Mouse (Mus musculus): Measurements from ENCODE around the gene Camk2d. TPM values are rescaled to one million over a fixed set of nuclear protein-coding genes. Genes with fewer than 3 reads are reported as not detected.
A peak's percentile ranks its signal among the peaks of the same experiment; 100 is the strongest.

Camk2d gene
- polyA plus RNA-seq (2016; fragmentation: Nextera tagmentation; extraction: Ambion mirVana) = 6.3 and 7.1 TPM in 2 replicates

GRCm38 (mm10) chr3:126596086-126596485 lies at the start of gene Camk2d:
Gene Camk2d (plus strand): TSS chr3:126596302.
- H3K9ac ChIP-seq = peak within 1 kb of the TSS; percentile 71
- 0% methylated on average over 16 of the region's 16 CpGs for WGBS (ENCODE audit: insufficient replicate concordance)
- no peaks in the 10 kb centered on the region for H3K9me3 ChIP-seq (replicated peaks)
- H3K36me3 ChIP-seq = no peaks in the 10 kb centered on the region
- peaks cover 10% of the 10 kb centered on the region; the same call in 1 of the 2 replicates for H3K4me1 ChIP-seq
- H3K27me3 ChIP-seq (replicated peaks) = peaks cover 22% of the 10 kb centered on the region
- peak within 1 kb of the TSS; percentile 76 for H3K27ac ChIP-seq
- peak within 1 kb of the TSS; percentile 65 for H3K4me3 ChIP-seq
- peak within 1 kb of the TSS; percentile 91 for H3K4me2 ChIP-seq
- ATAC-seq = peak; percentile 89

- H3K9ac ChIP-seq = no peak overlapping the region
- no peak overlapping the region for H3K27ac ChIP-seq
- no peak overlapping the region for H3K4me2 ChIP-seq
- H3K9me3 ChIP-seq (replicated peaks) = no peaks in the 10 kb centered on the region
- no peak overlapping the region for H3K4me3 ChIP-seq
- no peaks in the 10 kb centered on the region for H3K36me3 ChIP-seq
- H3K4me1 ChIP-seq = no peaks in the 10 kb centered on the region
- no peaks in the 10 kb centered on the region for H3K27me3 ChIP-seq (replicated peaks)
- no peak for ATAC-seq
Measured at GRCm38 (mm10) chr3:126547941-126548340, 48.2 kb upstream of the Camk2d start.

DNA sequence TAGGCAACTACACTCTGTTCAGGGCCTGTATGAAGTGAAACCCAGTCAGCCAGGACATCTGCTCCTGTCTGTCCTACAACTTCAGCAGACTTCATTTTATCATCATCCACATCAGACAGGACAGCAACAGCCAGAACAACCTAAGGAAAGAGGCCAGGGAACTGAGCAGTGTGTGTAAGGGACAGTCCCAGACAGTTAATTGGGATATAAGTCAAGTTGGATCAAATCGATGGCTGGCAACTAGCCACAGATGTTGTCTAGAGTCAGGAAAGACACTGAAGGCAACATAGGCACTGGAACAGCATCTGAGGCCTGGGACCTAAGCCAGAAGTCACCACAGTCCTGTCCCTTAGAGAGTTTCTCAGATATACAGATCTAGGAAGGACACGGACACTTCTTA lies 32.5 kb upstream of the Camk2d start:
- no peaks in the 10 kb centered on the region for H3K36me3 ChIP-seq
- no peaks in the 10 kb centered on the region for H3K4me1 ChIP-seq
- H3K4me3 ChIP-seq = no peak overlapping the region
- no peak overlapping the region for H3K27ac ChIP-seq
- H3K9me3 ChIP-seq (replicated peaks) = no peaks in the 10 kb centered on the region
- WGBS (ENCODE audit: insufficient replicate concordance) = 66% methylated on average over 2 of the region's 2 CpGs
- H3K27me3 ChIP-seq (replicated peaks) = no peaks in the 10 kb centered on the region
- H3K9ac ChIP-seq = no peak overlapping the region
- no peak for ATAC-seq
- no peak overlapping the region for H3K4me2 ChIP-seq

- Histone ChIP-seq H3K9ac (no peak overlapping the region), H3K4me1 (no peaks in the 10 kb centered on the region), H3K27me3 (replicated peaks) (no peaks in the 10 kb centered on the region), H3K27ac (no peak overlapping the region), H3K9me3 (replicated peaks) (no peaks in the 10 kb centered on the region), H3K4me3 (no peak overlapping the region), H3K4me2 (no peak overlapping the region), H3K36me3 (no peaks in the 10 kb centered on the region)
- WGBS (ENCODE audit: insufficient replicate concordance) = 74% methylated on average over 1 of the region's 1 CpGs
- ATAC-seq = no peak
Measured at GRCm38 (mm10) chr3:126570628-126571027, 25.5 kb upstream of the Camk2d start.

- no peaks in the 10 kb centered on the region for H3K4me1 ChIP-seq
- WGBS (ENCODE audit: insufficient replicate concordance) = 40% methylated on average over 5 of the region's 5 CpGs
- H3K4me3 ChIP-seq = no peak overlapping the region
- H3K4me2 ChIP-seq = no peak overlapping the region
- H3K27me3 ChIP-seq (replicated peaks) = no peaks in the 10 kb centered on the region
- no peaks in the 10 kb centered on the region for H3K36me3 ChIP-seq
- no peaks in the 10 kb centered on the region for H3K9me3 ChIP-seq (replicated peaks)
- ATAC-seq = no peak
- H3K27ac ChIP-seq = no peak overlapping the region
- H3K9ac ChIP-seq = no peak overlapping the region
Measured at GRCm38 (mm10) chr3:126572915-126573314, 23.2 kb upstream of the Camk2d start.

DNA sequence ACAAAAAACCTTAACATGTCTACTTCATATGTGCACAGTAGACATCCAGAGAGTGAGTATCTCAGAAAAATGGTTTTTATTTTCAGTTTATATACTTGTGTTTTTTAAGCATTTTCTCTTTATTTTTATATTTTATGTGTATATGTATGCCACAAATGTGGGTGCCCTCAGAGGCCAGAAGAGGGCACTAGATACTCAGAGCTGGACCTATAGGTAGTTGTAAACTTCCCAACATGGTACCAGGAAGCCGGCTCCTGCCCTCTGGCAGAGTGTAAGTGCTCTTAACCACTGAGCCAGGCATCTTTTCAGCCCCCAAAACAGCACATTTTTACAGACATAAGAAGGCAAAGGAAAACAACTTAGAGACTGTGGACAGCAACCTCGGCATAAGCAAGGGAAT lies 20.2 kb upstream of the Camk2d start:
- 32% methylated on average over 2 of the region's 2 CpGs for whole genome bisulfite sequencing (ENCODE audit: insufficient replicate concordance)
- Histone ChIP-seq H3K4me1 (no peaks in the 10 kb centered on the region), H3K27me3 (replicated peaks) (no peaks in the 10 kb centered on the region), H3K4me3 (no peak overlapping the region), H3K4me2 (no peak overlapping the region), H3K9ac (no peak overlapping the region), H3K27ac (no peak overlapping the region), H3K36me3 (no peaks in the 10 kb centered on the region), H3K9me3 (replicated peaks) (no peaks in the 10 kb centered on the region)
- ATAC-seq = no peak

GRCm38 (mm10) chr3:126586134-126586533 lies 10.0 kb upstream of the Camk2d start:
- H3K27me3 ChIP-seq (replicated peaks) = no peaks in the 10 kb centered on the region
- 57% methylated on average over 3 of the region's 3 CpGs for WGBS (ENCODE audit: insufficient replicate concordance)

DNA sequence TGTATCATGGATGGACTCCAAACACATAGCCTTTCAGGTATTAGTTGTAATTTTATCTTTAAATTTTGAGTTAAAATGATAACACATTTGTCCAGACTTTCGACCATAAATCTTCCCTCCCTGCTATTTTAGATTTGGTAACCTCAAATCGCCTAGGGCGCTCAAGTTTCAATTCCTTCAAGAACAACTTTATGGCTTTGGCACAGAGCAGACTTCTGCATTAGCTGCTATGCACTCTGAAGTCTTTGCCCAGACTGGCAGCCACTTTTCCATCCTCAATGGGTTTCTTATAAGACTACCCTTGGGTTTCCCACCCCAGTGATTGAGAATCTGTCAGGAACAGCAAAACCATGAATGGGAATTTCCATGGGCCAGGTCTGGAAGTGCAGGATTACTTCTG lies 8.6 kb upstream of the Camk2d start:
- no peak overlapping the region for H3K4me2 ChIP-seq
- no peak overlapping the region for H3K27ac ChIP-seq
- H3K36me3 ChIP-seq = no peaks in the 10 kb centered on the region
- no peak overlapping the region for H3K4me3 ChIP-seq
- no peaks in the 10 kb centered on the region for H3K9me3 ChIP-seq (replicated peaks)
- no peaks in the 10 kb centered on the region for H3K27me3 ChIP-seq (replicated peaks)
- no peak overlapping the region for H3K9ac ChIP-seq
- H3K4me1 ChIP-seq = no peaks in the 10 kb centered on the region
- WGBS (ENCODE audit: insufficient replicate concordance) = 61% methylated on average over 3 of the region's 3 CpGs
- no peak for ATAC-seq

More at GRCm38 (mm10) chr3:126586134-126586533, 10.0 kb upstream of the Camk2d start:
- H3K4me2 ChIP-seq = no peak overlapping the region
- no peak overlapping the region for H3K4me3 ChIP-seq
- no peaks in the 10 kb centered on the region for H3K36me3 ChIP-seq
- H3K4me1 ChIP-seq = no peaks in the 10 kb centered on the region
- no peak for ATAC-seq
- no peak overlapping the region for H3K9ac ChIP-seq
- no peaks in the 10 kb centered on the region for H3K9me3 ChIP-seq (replicated peaks)
- no peak overlapping the region for H3K27ac ChIP-seq

GRCm38 (mm10) chr3:126589556-126589955 lies 6.5 kb upstream of the Camk2d start:
- H3K36me3 ChIP-seq = no peaks in the 10 kb centered on the region
- no peak overlapping the region for H3K27ac ChIP-seq
- no peak for ATAC-seq
- H3K9ac ChIP-seq = no peak overlapping the region
- WGBS (ENCODE audit: insufficient replicate concordance) = 76% methylated on average over 7 of the region's 7 CpGs
- no peak overlapping the region for H3K4me3 ChIP-seq
- H3K4me2 ChIP-seq = no peak overlapping the region
- H3K9me3 ChIP-seq (replicated peaks) = no peaks in the 10 kb centered on the region
- no peaks in the 10 kb centered on the region for H3K27me3 ChIP-seq (replicated peaks)
- H3K4me1 ChIP-seq = no peaks in the 10 kb centered on the region

DNA sequence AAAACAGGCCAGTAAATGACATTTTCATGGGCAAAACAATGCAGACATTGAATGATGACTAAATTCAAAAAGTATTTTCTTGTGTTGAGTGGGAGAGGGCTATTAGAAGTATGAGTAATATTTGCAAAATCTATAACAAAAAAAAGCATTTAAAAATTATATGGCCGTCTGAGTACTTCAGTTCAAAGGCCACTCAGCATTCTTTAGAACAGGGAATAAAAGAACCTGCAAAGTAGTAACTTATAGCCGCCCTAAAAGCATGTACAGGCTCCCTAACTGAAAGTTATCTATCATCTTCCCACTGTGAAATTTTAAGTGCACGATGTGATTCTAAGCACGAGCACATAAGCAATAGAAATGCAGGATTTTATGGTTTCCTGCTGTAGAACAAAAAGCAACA lies 646 bp upstream of the Camk2d start:
- H3K27me3 ChIP-seq (replicated peaks) = peaks cover 22% of the 10 kb centered on the region
- no peak overlapping the region for H3K9ac ChIP-seq
- no peak overlapping the region for H3K27ac ChIP-seq
- WGBS (ENCODE audit: insufficient replicate concordance) = 53% methylated on average over 4 of the region's 4 CpGs
- no peaks in the 10 kb centered on the region for H3K9me3 ChIP-seq (replicated peaks)
- no peak overlapping the region for H3K4me3 ChIP-seq
- H3K4me2 ChIP-seq = peak overlapping the region; percentile 91
- ATAC-seq = no peak
- H3K36me3 ChIP-seq = no peaks in the 10 kb centered on the region
- H3K4me1 ChIP-seq = peaks cover 10% of the 10 kb centered on the region; the same call in 1 of the 2 replicates

- Histone ChIP-seq H3K9ac (peak overlapping the region; percentile 71), H3K36me3 (no peaks in the 10 kb centered on the region), H3K9me3 (replicated peaks) (no peaks in the 10 kb centered on the region), H3K27me3 (replicated peaks) (peaks cover 22% of the 10 kb centered on the region), H3K27ac (peak overlapping the region; percentile 76), H3K4me2 (peak overlapping the region; percentile 91), H3K4me1 (peaks cover 10% of the 10 kb centered on the region; the same call in 1 of the 2 replicates), H3K4me3 (peak overlapping the region; percentile 65)
- WGBS (ENCODE audit: insufficient replicate concordance) = under 1% methylated on average over 58 of the region's 69 CpGs
- ATAC-seq = peak; percentile 75
Measured at GRCm38 (mm10) chr3:126596491-126597160, 524 bp downstream of the Camk2d start.

DNA sequence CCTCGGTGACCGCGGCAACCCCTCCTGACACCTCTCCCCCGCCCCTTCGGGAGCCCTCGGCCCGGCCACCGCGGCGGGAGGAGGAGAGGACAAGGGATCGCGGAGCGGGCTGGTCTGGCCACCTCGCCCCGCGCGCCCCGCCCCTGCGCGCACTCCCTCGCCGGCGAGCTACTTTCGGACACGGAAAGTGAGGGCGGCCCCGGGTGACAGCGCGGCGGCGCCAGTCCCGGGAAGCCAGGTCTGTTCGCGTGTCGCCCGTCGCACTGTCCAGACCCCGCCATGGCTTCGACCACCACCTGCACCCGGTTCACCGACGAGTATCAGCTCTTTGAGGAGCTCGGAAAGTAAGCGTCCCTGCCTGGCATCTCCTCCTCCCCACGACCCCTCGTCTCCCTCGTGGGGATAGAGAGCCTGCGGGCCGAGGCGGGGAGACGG lies 1.1 kb downstream of the Camk2d start:
- Histone ChIP-seq H3K4me1 (peaks cover 10% of the 10 kb centered on the region; the same call in 1 of the 2 replicates), H3K27ac (peak overlapping the region; percentile 76), H3K27me3 (replicated peaks) (peaks cover 22% of the 10 kb centered on the region), H3K36me3 (no peaks in the 10 kb centered on the region), H3K4me2 (peak overlapping the region; percentile 91), H3K4me3 (peak overlapping the region; percentile 65), H3K9ac (peak overlapping the region; percentile 71), H3K9me3 (replicated peaks) (no peaks in the 10 kb centered on the region)
- WGBS (ENCODE audit: insufficient replicate concordance) = 1% methylated on average over 44 of the region's 51 CpGs
- peak; percentile 60 for ATAC-seq

All from liver, embryonic 12.5 days (tissue).